Mouse (Mus musculus) liver, embryonic 15.5 days (tissue): Measurements from ENCODE around the gene Ankrd39. TPM values are rescaled to one million over a fixed set of nuclear protein-coding genes. Genes with fewer than 3 reads are reported as not detected.

Experiments
- ATAC-seq: fragments of 200-750 bp; cut with Nextera tagmentation; 2 replicates; pipeline ENCODE4 v1.8.0; 2017; ENCODE audit warnings: moderate number of reproducible peaks, mild to moderate bottlenecking, moderate library complexity; ENCODE audit not compliant: insufficient read depth
- H3K27ac ChIP-seq: fragments of 300-500 bp; sonication (generic); replicated peaks from 2 replicates; pipeline ENCODE4 v1.5.1; 2015; ENCODE audit warnings: mild to moderate bottlenecking, inconsistent platforms
- H3K27me3 ChIP-seq: fragments of 300-500 bp; sonication (generic); 2 replicates; pipeline ENCODE4 v1.6.1; 2015; ENCODE audit warnings: mild to moderate bottlenecking, inconsistent platforms
- H3K36me3 ChIP-seq: fragments of 300-500 bp; sonication (generic); replicated peaks from 2 replicates; pipeline ENCODE4 v1.6.1; 2015; ENCODE audit warnings: moderate library complexity, mild to moderate bottlenecking, inconsistent platforms
- H3K4me1 ChIP-seq: fragments of 300-500 bp; sonication (generic); replicated peaks from 2 replicates; pipeline ENCODE4 v1.6.1; 2015; ENCODE audit warnings: inconsistent platforms
- H3K4me2 ChIP-seq: fragments of 300-500 bp; sonication (generic); 2 replicates; pipeline ENCODE4 v1.6.1; 2015; ENCODE audit warnings: moderate library complexity, mild to moderate bottlenecking, inconsistent platforms
- H3K4me3 ChIP-seq: fragments of 300-500 bp; sonication (generic); replicated peaks from 2 replicates; pipeline ENCODE4 v1.5.1; 2015; ENCODE audit warnings: mild to moderate bottlenecking, inconsistent platforms
- H3K9ac ChIP-seq: fragments of 300-500 bp; sonication (generic); 2 replicates; pipeline ENCODE4 v1.6.1; 2015; ENCODE audit warnings: moderate library complexity, mild to moderate bottlenecking, inconsistent platforms
- H3K9me3 ChIP-seq: fragments of 300-500 bp; sonication (generic); replicated peaks from 2 replicates; pipeline ENCODE4 v1.6.1; 2016; ENCODE audit warnings: inconsistent platforms
- WGBS: fragments of 180-500 bp; shearing (Covaris S2); methylation state at CpG from one replicate; pipeline ENCODE4 v1.1.7; 2015; ENCODE audit warnings: mixed read lengths; ENCODE audit not compliant: insufficient replicate concordance; 5-methylcytosine and 5-hydroxymethylcytosine counted together
- polyA plus RNA-seq: library from polyadenylated mRNA; unstranded; fragments of >200 nt; fragmentation: Nextera tagmentation; extraction: Ambion mirVana; gene quantifications from 2 replicates; pipeline ENCODE4 v1.2.1, GENCODE M21; 2015

Ankrd39 gene
- polyA plus RNA-seq, 1 experiment from 2014 or later: 6.2 TPM

- Histone ChIP-seq H3K27ac (no peak overlapping the region), H3K4me1 (peaks cover 15% of the 10 kb centered on the region), H3K9ac (no peak overlapping the region), H3K36me3 (peaks cover 25% of the 10 kb centered on the region), H3K4me3 (no peak overlapping the region), H3K9me3 (no peaks in the 10 kb centered on the region), H3K27me3 (no peaks in the 10 kb centered on the region), H3K4me2 (no peak overlapping the region)
- ATAC-seq: no peak
- 36% methylated on average over 1 of the region's 1 CpGs for WGBS
Measured at GRCm38 (mm10) chr1:36528351-36528750, 18.9 kb downstream of the Ankrd39 start.

DNA sequence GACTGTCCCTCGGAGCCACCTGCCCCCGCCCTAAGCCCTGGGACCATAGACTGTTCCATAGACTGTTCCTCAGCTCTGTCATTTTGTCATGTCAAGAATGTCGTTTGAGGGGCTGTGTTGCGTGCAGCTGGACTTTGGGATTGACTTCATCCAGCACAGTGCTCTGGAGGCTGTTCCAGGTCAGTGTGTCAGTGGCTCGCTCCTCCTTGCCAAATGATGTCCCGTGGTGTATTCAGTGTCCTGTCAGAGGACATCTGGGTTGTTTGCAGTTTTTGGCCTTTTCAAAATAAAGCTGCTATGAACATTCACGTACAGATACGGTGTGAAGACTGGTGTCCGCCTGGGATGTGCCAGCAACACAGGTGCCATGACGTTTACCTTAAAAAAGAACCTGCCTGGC, 20.3 kb downstream of the Ankrd39 start:
- Histone ChIP-seq H3K36me3 (peaks cover 40% of the 10 kb centered on the region), H3K27me3 (no peaks in the 10 kb centered on the region), H3K4me2 (no peak overlapping the region), H3K27ac (no peak overlapping the region), H3K4me3 (no peak overlapping the region), H3K9ac (no peak overlapping the region), H3K4me1 (peaks cover 15% of the 10 kb centered on the region), H3K9me3 (no peaks in the 10 kb centered on the region)
- ATAC-seq: no peak
- 81% methylated on average over 10 of the region's 10 CpGs for WGBS

DNA sequence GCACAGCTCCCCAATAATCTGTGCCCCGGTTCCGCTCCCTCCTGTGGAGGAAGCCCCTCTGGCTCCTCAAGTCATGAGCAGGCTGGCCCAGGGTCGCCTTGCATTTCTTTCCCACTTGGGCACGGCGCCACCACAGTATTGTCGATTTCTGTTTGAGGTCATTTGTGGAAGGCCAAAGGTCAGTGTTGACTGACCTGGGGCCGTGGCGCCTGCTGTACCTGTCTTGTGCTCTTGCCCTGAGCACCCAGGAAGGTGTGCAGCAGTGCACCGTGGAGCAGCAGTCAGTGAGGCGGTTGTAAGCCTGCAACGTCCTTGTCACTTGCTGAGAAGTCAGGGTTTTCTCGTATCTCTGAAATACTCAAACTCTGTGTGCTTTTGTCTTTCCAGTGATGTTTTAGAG, 21.5 kb downstream of the Ankrd39 start:
- Histone ChIP-seq H3K4me2 (no peak overlapping the region), H3K27me3 (no peaks in the 10 kb centered on the region), H3K4me1 (peaks cover 15% of the 10 kb centered on the region), H3K27ac (no peak overlapping the region), H3K4me3 (no peak overlapping the region), H3K9me3 (no peaks in the 10 kb centered on the region), H3K36me3 (peaks cover 51% of the 10 kb centered on the region), H3K9ac (no peak overlapping the region)
- ATAC-seq: no peak
- WGBS: 81% methylated on average over 12 of the region's 12 CpGs

DNA sequence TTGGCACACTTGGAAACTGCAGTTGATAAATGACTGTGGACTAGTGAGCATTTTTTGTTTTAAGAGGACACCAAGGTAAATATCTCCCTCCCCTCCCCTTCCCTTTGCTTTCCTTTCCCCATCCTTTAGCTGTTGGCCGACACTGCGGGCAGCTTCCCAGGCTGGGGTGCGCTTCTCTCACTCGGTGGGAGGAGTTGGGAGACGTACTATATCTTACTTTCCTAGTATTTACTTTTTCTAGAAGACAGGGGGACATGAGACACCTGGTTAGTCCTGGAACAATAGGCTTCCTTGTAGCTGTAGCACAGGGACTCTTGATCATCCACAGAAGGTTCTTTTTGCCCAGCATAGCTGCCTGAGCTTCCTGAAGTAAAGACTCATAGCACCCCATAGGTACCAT, 23.2 kb downstream of the Ankrd39 start:
- no peaks in the 10 kb centered on the region for H3K27me3 ChIP-seq
- H3K4me3 ChIP-seq: no peak overlapping the region
- no peak overlapping the region for H3K27ac ChIP-seq
- H3K36me3 ChIP-seq: peaks cover 64% of the 10 kb centered on the region
- peaks cover 15% of the 10 kb centered on the region for H3K4me1 ChIP-seq
- H3K4me2 ChIP-seq: no peak overlapping the region
- H3K9ac ChIP-seq: no peak overlapping the region
- 82% methylated on average over 5 of the region's 5 CpGs for WGBS
- H3K9me3 ChIP-seq: no peaks in the 10 kb centered on the region
- ATAC-seq: no peak

DNA sequence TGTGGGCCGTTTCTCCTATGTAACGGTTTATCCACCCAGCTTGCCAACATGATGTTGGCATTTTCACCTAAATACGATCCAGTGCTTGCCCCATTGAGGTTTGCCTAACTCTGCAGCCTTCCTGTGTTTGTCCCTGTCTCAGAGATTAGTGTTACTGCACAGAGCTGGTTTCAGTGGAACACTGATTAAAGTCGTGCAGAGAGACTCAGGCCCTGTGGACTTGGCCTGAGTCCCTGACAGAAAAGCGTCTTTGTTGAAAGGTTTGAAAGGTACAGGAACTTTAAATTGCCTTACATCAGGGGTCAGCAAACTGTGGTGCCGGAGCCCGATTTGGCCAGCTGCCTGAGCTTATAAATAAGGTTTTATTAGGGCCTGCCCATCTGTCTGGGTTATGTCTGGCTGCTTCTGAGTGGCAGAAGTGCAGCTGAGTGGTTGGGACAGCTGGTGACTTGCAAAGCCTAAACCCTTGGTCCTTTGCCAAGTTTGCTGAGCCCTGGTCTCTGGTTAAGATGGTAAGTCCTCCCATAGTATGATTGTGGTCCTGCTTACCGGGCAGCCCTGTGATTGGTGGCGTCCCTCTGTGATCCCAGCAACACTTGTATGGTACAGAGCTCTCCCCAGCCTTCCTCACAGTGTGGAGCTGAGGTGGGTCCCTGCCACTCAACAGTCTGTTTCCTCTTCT, 23.8 kb downstream of the Ankrd39 start:
- no peaks in the 10 kb centered on the region for H3K27me3 ChIP-seq
- no peak for ATAC-seq
- H3K4me1 ChIP-seq: peaks cover 15% of the 10 kb centered on the region
- whole genome bisulfite sequencing: 79% methylated on average over 9 of the region's 9 CpGs
- H3K4me2 ChIP-seq: no peak overlapping the region
- no peaks in the 10 kb centered on the region for H3K9me3 ChIP-seq
- H3K27ac ChIP-seq: no peak overlapping the region
- H3K4me3 ChIP-seq: no peak overlapping the region
- H3K36me3 ChIP-seq: peaks cover 70% of the 10 kb centered on the region
- no peak overlapping the region for H3K9ac ChIP-seq

GRCm38 (mm10) chr1:36522210-36522609, 25.0 kb downstream of the Ankrd39 start:
- H3K27me3 ChIP-seq: no peaks in the 10 kb centered on the region
- H3K4me1 ChIP-seq: peaks cover 10% of the 10 kb centered on the region; the same call in 1 of the 2 replicates
- 85% methylated on average over 7 of the region's 7 CpGs for WGBS
- peaks cover 75% of the 10 kb centered on the region for H3K36me3 ChIP-seq
- H3K27ac ChIP-seq: no peak overlapping the region
- no peak overlapping the region for H3K4me3 ChIP-seq
- no peak overlapping the region for H3K4me2 ChIP-seq
- H3K9me3 ChIP-seq: no peaks in the 10 kb centered on the region
- no peak overlapping the region for H3K9ac ChIP-seq
- ATAC-seq: no peak

DNA sequence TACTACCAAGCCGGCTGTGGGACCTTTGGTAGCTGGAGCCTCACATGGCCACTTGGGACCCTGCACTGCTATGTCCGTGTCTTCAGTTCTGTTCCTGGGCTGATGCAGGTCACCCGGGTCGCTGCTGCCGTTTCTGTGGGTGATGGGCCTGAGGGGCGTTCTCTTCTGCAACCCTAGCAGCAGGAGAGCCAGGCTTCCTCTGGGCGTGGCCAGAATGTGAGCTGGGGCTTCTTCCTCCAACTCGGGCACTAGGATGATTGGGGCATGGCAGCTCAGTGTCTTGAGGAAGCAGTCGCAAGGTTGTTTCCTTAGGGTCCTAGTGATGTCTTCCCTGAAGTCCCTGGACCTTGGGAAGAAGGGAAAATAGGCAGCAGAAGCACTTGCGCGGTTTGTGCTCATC, 27.6 kb downstream of the Ankrd39 start:
- Histone ChIP-seq H3K4me1 (peaks cover 4% of the 10 kb centered on the region), H3K9ac (no peak overlapping the region), H3K27me3 (no peaks in the 10 kb centered on the region), H3K4me3 (no peak overlapping the region), H3K9me3 (no peaks in the 10 kb centered on the region), H3K4me2 (no peak overlapping the region), H3K27ac (no peak overlapping the region), H3K36me3 (peaks cover 68% of the 10 kb centered on the region)
- WGBS: 69% methylated on average over 11 of the region's 11 CpGs
- no peak for ATAC-seq

DNA sequence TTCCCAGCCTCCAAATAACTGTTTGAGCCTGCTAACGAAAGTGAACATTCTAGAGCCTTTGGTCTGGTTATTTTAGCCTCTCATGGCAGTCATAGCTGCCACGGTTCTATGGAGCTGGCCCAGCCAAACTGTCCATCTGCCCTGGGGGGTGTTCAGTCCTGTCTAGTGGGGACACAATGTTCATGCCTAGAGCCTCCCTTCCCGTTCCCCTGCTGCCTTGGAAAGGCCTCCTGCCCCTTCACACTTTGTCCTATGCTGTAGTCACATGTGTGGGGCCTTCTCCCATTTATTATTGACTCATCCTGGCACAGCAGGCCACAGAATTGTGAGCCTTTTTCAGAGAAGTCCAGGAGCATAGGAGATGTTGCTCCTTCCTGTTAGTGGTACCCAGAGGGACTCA, 29.0 kb downstream of the Ankrd39 start:
- H3K9ac ChIP-seq: no peak overlapping the region
- peaks cover 59% of the 10 kb centered on the region for H3K36me3 ChIP-seq

DNA sequence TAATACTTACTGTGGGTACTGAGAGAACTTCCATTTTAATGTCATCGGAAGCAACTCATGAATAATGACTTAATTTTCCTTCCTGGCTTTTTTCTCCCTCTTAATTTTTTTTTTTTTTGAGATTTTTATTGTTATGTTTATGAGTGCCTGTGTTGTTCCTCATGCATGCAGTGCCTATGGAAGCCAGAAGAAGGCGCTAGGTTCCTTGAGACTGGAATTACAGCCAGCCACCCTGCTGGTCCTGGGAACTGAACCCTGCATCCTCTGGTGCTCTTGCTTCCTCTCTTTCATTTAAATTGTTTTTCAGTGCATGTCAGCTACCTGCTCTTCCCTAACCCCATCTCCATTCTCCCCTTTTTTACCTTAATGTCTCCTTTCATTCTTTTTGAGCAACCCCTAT, 33.5 kb downstream of the Ankrd39 start:
- peaks cover 30% of the 10 kb centered on the region for H3K4me1 ChIP-seq
- H3K27ac ChIP-seq: no peak overlapping the region
- peak overlapping the region; percentile 96 for H3K4me2 ChIP-seq
- H3K36me3 ChIP-seq: peaks cover 18% of the 10 kb centered on the region
- no peaks in the 10 kb centered on the region for H3K9me3 ChIP-seq
- ATAC-seq: no peak
- H3K27me3 ChIP-seq: no peaks in the 10 kb centered on the region
- no peak overlapping the region for H3K9ac ChIP-seq
- H3K4me3 ChIP-seq: peak overlapping the region; percentile 96
- 67% methylated on average over 2 of the region's 2 CpGs for WGBS

More for the DNA sequence above, 29.0 kb downstream of the Ankrd39 start:
- ATAC-seq: no peak
- H3K27ac ChIP-seq: no peak overlapping the region
- H3K27me3 ChIP-seq: no peaks in the 10 kb centered on the region
- H3K4me3 ChIP-seq: no peak overlapping the region
- WGBS: 65% methylated on average over 3 of the region's 3 CpGs
- no peaks in the 10 kb centered on the region for H3K9me3 ChIP-seq
- H3K4me1 ChIP-seq: peaks cover 17% of the 10 kb centered on the region
- H3K4me2 ChIP-seq: no peak overlapping the region

- Histone ChIP-seq H3K4me2 (peak overlapping the region; percentile 96), H3K4me1 (peaks cover 30% of the 10 kb centered on the region), H3K27me3 (no peaks in the 10 kb centered on the region), H3K27ac (no peak overlapping the region), H3K9me3 (no peaks in the 10 kb centered on the region), H3K9ac (peak overlapping the region; percentile 85; the same call in 1 of the 2 replicates), H3K36me3 (peaks cover 14% of the 10 kb centered on the region; the same call in 1 of the 2 replicates), H3K4me3 (peak overlapping the region; percentile 96)
- WGBS: 22% methylated on average over 1 of the region's 1 CpGs
- no peak for ATAC-seq
Measured at GRCm38 (mm10) chr1:36513310-36513709, 33.9 kb downstream of the Ankrd39 start.

GRCm38 (mm10) chr1:36512966-36513280, 34.3 kb downstream of the Ankrd39 start:
- Histone ChIP-seq H3K4me3 (peak overlapping the region; percentile 96), H3K9me3 (no peaks in the 10 kb centered on the region), H3K27me3 (no peaks in the 10 kb centered on the region), H3K36me3 (peaks cover 14% of the 10 kb centered on the region; the same call in 1 of the 2 replicates), H3K9ac (peak overlapping the region; percentile 85), H3K4me1 (peaks cover 30% of the 10 kb centered on the region), H3K4me2 (peak overlapping the region; percentile 96), H3K27ac (no peak overlapping the region)
- 5% methylated on average over 16 of the region's 16 CpGs for WGBS
- ATAC-seq: no peak
